Mouse (Mus musculus) myocyte (in vitro differentiated cells): ENCODE measurements around the gene Fahd1. TPM values are rescaled to one million over a fixed set of nuclear protein-coding genes. Genes with fewer than 3 reads are reported as not detected.

Experiments used
- H3K27me3 ChIP-seq: one replicate; pipeline ENCODE4 v1.6.1; 2011; ENCODE audit not compliant: control insufficient read depth, insufficient read depth, insufficient read length
- H3K36me3 ChIP-seq: one replicate; pipeline ENCODE4 v1.6.1; 2011; ENCODE audit not compliant: control insufficient read depth, insufficient read depth
- H3K4me2 ChIP-seq: one replicate; pipeline ENCODE4 v1.6.1; 2011; ENCODE audit warnings: low read depth, control low read depth
- H3K4me3 ChIP-seq: one replicate; pipeline ENCODE4 v1.5.1; 2011; ENCODE audit warnings: mild to moderate bottlenecking, control low read depth, moderate library complexity
- H3K79me2 ChIP-seq: one replicate; pipeline ENCODE4 v1.6.1; 2011; ENCODE audit not compliant: control insufficient read depth, insufficient read depth
- H3ac ChIP-seq: one replicate; pipeline ENCODE4 v1.6.1; 2011; ENCODE audit not compliant: control insufficient read depth, insufficient read length
- CEBPB ChIP-seq: IDR thresholded peaks from 2 replicates; pipeline ENCODE4 v1.6.1; 2011; ENCODE audit warnings: mild to moderate bottlenecking, moderate library complexity; ENCODE audit not compliant: poor library complexity, insufficient read depth, severe bottlenecking
- E2F4 ChIP-seq: IDR thresholded peaks from one replicate; pipeline ENCODE4 v1.6.1; 2011; ENCODE audit warnings: mild to moderate bottlenecking, control low read depth, moderate library complexity; ENCODE audit not compliant: insufficient read depth
- MAX ChIP-seq: IDR thresholded peaks from one replicate; pipeline ENCODE4 v1.6.1; 2011; ENCODE audit warnings: low read depth, mild to moderate bottlenecking, control low read depth
- MYOD1 ChIP-seq, 3 experiments: IDR thresholded peaks; one replicate each; pipeline ENCODE4 v1.6.1; 2011; ENCODE audit warnings: control low read depth in 2 of 3, low read depth in 2 of 3, mild to moderate bottlenecking in 2 of 3, moderate library complexity in 1 of 3; ENCODE audit not compliant: insufficient read length in 2 of 3, control insufficient read depth in 1 of 3
- MYOG ChIP-seq, 3 experiments: IDR thresholded peaks; one replicate each; pipeline ENCODE4 v1.6.1; 2011; ENCODE audit warnings: control low read depth in 2 of 3, low read depth in 2 of 3, mild to moderate bottlenecking in 2 of 3; ENCODE audit not compliant: insufficient read length in 2 of 3, control insufficient read depth in 1 of 3, insufficient read depth in 1 of 3
- POLR2A ChIP-seq: IDR thresholded peaks from one replicate; pipeline ENCODE4 v1.6.1; 2011; ENCODE audit warnings: low read depth, mild to moderate bottlenecking, control low read depth, moderate library complexity; ENCODE audit not compliant: insufficient read length
- POLR2AphosphoS2 ChIP-seq: IDR thresholded peaks from one replicate; pipeline ENCODE4 v1.6.1; 2011; ENCODE audit warnings: low read depth, control low read depth; ENCODE audit not compliant: insufficient read length
- REST ChIP-seq: IDR thresholded peaks from one replicate; pipeline ENCODE4 v1.6.1; 2011; ENCODE audit warnings: mild to moderate bottlenecking, control low read depth, moderate library complexity; ENCODE audit not compliant: insufficient read depth, insufficient read length
- SRF ChIP-seq: IDR thresholded peaks from one replicate; pipeline ENCODE4 v1.6.1; 2011; ENCODE audit warnings: low read depth; ENCODE audit not compliant: control insufficient read depth, insufficient read length
- TCF12 ChIP-seq: IDR thresholded peaks from one replicate; pipeline ENCODE4 v1.6.1; 2011; ENCODE audit warnings: mild to moderate bottlenecking, control low read depth; ENCODE audit not compliant: poor library complexity, insufficient read depth, severe bottlenecking
- TCF3 ChIP-seq: IDR thresholded peaks from one replicate; pipeline ENCODE4 v1.6.1; 2011; ENCODE audit warnings: low read depth, control low read depth; ENCODE audit not compliant: insufficient read length
- USF1 ChIP-seq: IDR thresholded peaks from one replicate; pipeline ENCODE4 v1.6.1; 2011; ENCODE audit warnings: low read depth, mild to moderate bottlenecking, control low read depth, moderate library complexity
- polyA plus RNA-seq: library from polyadenylated mRNA; unstranded; fragments of >200 nt; fragmentation: generic; extraction: Trizol; gene quantifications from one replicate; pipeline ENCODE4 v1.2.1, GENCODE M21; 2012; ENCODE audit warnings: missing spikeins

Fahd1 gene
- polyA plus RNA-seq, 1 experiment, result 9.5 TPM

GRCm38 (mm10) chr17:24856589-24856988 is 6.4 kb upstream of the Fahd1 start:
- TF ChIP-seq CEBPB (no peak), TCF3 (no peak), POLR2A (no peak), MAX (no peak), POLR2AphosphoS2 (no peak), REST (no peak)
- H3K4me2 ChIP-seq, result no peak overlapping the region
- no peak overlapping the region for H3ac ChIP-seq
- H3K79me2 ChIP-seq, result no peaks in the 10 kb centered on the region
- no peaks in the 10 kb centered on the region for H3K27me3 ChIP-seq
- no peak overlapping the region for H3K4me3 ChIP-seq
- no peaks in the 10 kb centered on the region for H3K36me3 ChIP-seq

- TF ChIP-seq USF1 (peak; percentile 46), TCF3 (no peak), TCF12 (no peak), SRF (no peak), REST (no peak)
- Histone ChIP-seq H3K79me2 (no peaks in the 10 kb centered on the region), H3ac (no peak overlapping the region), H3K4me2 (no peak overlapping the region), H3K36me3 (no peaks in the 10 kb centered on the region), H3K27me3 (no peaks in the 10 kb centered on the region), H3K4me3 (no peak overlapping the region)
Measured at GRCm38 (mm10) chr17:24855838-24856464, 5.8 kb upstream of the Fahd1 start.

GRCm38 (mm10) chr17:24851381-24852125 is 1.4 kb upstream of the Fahd1 start:
- Histone ChIP-seq H3K36me3 (no peaks in the 10 kb centered on the region), H3ac (no peak overlapping the region), H3K79me2 (peaks cover 7% of the 10 kb centered on the region), H3K27me3 (no peaks in the 10 kb centered on the region), H3K4me2 (peak overlapping the region; percentile 96), H3K4me3 (peak overlapping the region; percentile 96)
- TF ChIP-seq CEBPB (no peak), MAX (no peak), TCF12 (no peak), SRF (no peak), USF1 (no peak), MYOD1 (IDR thresholded peaks at IDR 0.05; ENCODE audit: control insufficient read depth in 1 of 3, insufficient read length in 2 of 3, low read depth in 2 of 3) (no peak), MYOG (IDR thresholded peaks at IDR 0.05; ENCODE audit: control insufficient read depth in 1 of 3, insufficient read depth in 1 of 3, insufficient read length in 2 of 3, low read depth in 2 of 3) (no peak), POLR2AphosphoS2 (no peak), POLR2A (no peak), REST (no peak), TCF3 (no peak), E2F4 (no peak)

GRCm38 (mm10) chr17:24850773-24851127 is 586 bp upstream of the Fahd1 start:
- H3K4me3 ChIP-seq, result peak overlapping the region; percentile 96
- TF ChIP-seq CEBPB (no peak), MYOG (IDR thresholded peaks at IDR 0.05; ENCODE audit: control insufficient read depth in 1 of 3, insufficient read depth in 1 of 3, insufficient read length in 2 of 3, low read depth in 2 of 3) (no peak), SRF (no peak), POLR2AphosphoS2 (no peak), TCF12 (no peak), TCF3 (no peak), REST (no peak), MAX (no peak), E2F4 (no peak), MYOD1 (IDR thresholded peaks at IDR 0.05; ENCODE audit: control insufficient read depth in 1 of 3, insufficient read length in 2 of 3, low read depth in 2 of 3) (no peak), POLR2A (no peak), USF1 (no peak)

GRCm38 (mm10) chr17:24849733-24850064 is 465 bp downstream of the Fahd1 start:
- H3ac ChIP-seq, result peak overlapping the region; percentile 61
- H3K4me2 ChIP-seq, result peak overlapping the region; percentile 92
- H3K36me3 ChIP-seq, result no peaks in the 10 kb centered on the region
- H3K4me3 ChIP-seq, result peak overlapping the region; percentile 96
- H3K79me2 ChIP-seq, result peaks cover 7% of the 10 kb centered on the region
- no peaks in the 10 kb centered on the region for H3K27me3 ChIP-seq
- TF ChIP-seq MYOG (IDR thresholded peaks at IDR 0.05; ENCODE audit: control insufficient read depth in 1 of 3, insufficient read depth in 1 of 3, insufficient read length in 2 of 3, low read depth in 2 of 3) (no peak), POLR2AphosphoS2 (no peak), POLR2A (peak; percentile 52), TCF12 (no peak), MAX (no peak)

More at GRCm38 (mm10) chr17:24850773-24851127, 586 bp upstream of the Fahd1 start:
- Histone ChIP-seq H3K79me2 (peaks cover 7% of the 10 kb centered on the region), H3K27me3 (no peaks in the 10 kb centered on the region), H3K4me2 (peak overlapping the region; percentile 96), H3K36me3 (no peaks in the 10 kb centered on the region), H3ac (peak overlapping the region; percentile 61)
